Mouse (Mus musculus) liver, embryonic 14 days (tissue): Measurements from ENCODE around the gene Tkt. TPM values are rescaled to one million over a fixed set of nuclear protein-coding genes. Genes with fewer than 3 reads are reported as not detected.

Experiments used
- polyA plus RNA-seq: library from polyadenylated mRNA; depleted of rRNA; stranded (reverse); fragments of >200 nt; gene quantifications from 2 replicates; pipeline ENCODE4 v1.2.3, GENCODE M21; 2012; rRNA removed

Gene Tkt
- polyA plus RNA-seq: 135 and 158 TPM in 2 replicates

GRCm38 (mm10) chr14:30548131-30548720, at the start of gene Tkt:
Tkt (plus strand) TSS chr14:30548359.

Other genes with a start within 250 kb of the Tkt start
- 10.7 and 12.4 TPM in 2 replicates for gene Dcp1a, start 68.8 kb upstream of the Tkt start, polyA plus RNA-seq
- 0.15 and 0.16 TPM in 2 replicates for gene Cacna1d, start 56.9 kb upstream of the Tkt start, polyA plus RNA-seq
- gene Prkcd, start 77.9 kb downstream of the Tkt start, polyA plus RNA-seq: 15.0 and 19.7 TPM in 2 replicates
- gene Rft1, start 106.0 kb downstream of the Tkt start, polyA plus RNA-seq: 3.0 and 3.4 TPM in 2 replicates
- 3.3 and 4.7 TPM in 2 replicates for gene Sfmbt1, start 166.5 kb downstream of the Tkt start, polyA plus RNA-seq